Mouse (Mus musculus): ENCODE data around the gene Wdr77. TPM values are rescaled to one million over a fixed set of nuclear protein-coding genes. Genes with fewer than 3 reads are reported as not detected.

The Wdr77 gene
- polyA plus RNA-seq, 1 experiment from 2014 or later: 117 TPM

DNA sequence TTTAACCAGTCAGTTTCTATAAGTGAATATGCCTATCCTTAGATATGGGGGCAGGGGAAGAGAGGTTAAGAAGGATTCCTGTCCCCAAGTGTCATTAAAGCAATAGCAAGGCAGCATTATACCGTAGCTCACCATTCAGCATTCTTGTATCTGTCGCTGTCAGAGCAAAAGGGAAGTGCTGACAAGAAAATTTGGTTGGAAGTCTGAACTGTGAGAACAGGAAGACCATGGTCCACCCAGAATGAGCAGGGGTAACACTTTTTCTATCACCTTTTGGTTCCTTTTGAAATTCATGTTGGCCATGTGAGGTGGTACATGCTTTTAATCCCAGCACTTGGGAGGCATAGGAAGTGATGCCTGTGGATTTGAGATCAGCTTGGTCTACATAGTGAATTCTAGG lies 28.1 kb upstream of the Wdr77 start:
- DNase-seq (ENCODE audit: low spot score) (no peak), ATAC-seq (replicated peaks; ENCODE audit: insufficient number of reproducible peaks, low FRiP score, low TSS enrichment, low read depth) (no peak)
- Histone ChIP-seq H3K4me2 (ENCODE audit: low read depth, low read length) (no peak overlapping the region), H3K4me3 (ENCODE audit: low read depth, low read length) (no peak overlapping the region), H3K27me3 (ENCODE audit: control insufficient read depth, insufficient read depth, low read length) (no peaks in the 10 kb centered on the region), H3K27ac (replicated peaks; ENCODE audit: low read depth, low read length) (no peak overlapping the region), H3K36me3 (replicated peaks; ENCODE audit: control insufficient read depth, insufficient read depth, low read depth, low read length) (no peaks in the 10 kb centered on the region), H3K4me1 (ENCODE audit: control insufficient read depth, insufficient read depth, low read length) (no peaks in the 10 kb centered on the region), H3K9me3 (replicated peaks; ENCODE audit: control insufficient read depth, low read length) (no peaks in the 10 kb centered on the region), H3K9ac (replicated peaks; ENCODE audit: low read length) (no peak overlapping the region)
- WGBS: 92% methylated on average over 2 of the region's 2 CpGs

DNA sequence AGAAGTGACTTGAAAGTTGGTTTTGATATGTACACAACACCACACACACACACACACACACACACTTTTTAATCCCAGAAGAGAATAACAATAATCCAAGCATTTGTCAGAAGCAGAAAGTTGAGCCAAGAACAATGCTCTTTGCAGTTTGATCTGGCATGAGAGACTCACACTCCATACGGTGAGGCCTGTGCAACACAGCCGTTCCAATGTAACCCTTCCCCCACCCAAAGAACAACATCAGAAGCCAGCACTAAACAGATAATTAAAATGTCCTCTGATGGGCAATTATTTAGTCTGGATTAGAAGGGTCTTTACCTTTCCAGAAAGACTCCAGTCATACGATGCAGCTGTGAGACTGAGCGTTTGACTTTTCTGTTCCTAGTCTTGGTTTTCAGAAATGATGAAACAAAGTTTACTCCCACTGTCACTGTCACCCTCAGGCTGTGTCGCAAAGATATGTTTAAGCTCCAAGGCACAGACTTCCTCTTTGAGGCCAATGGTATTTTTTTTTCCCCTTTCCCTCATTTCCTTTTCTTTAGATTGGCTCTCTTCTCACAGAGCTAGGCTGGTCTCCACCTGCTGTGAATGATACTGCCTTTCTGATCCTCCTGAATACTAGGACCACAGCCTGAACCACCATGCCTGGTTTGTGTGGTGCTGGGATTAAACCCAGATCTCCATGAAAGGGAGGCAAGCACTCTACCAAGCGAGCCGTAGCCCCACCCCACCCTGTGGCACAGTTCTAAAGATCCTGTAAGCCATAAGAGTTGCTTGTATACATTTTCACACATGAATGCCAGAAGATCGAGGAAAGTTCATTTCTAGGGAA lies 26.7 kb upstream of the Wdr77 start, which contains the start of gene I830077J02Rik:
Gene I830077J02Rik, minus strand, starts transcription at position 425 of the 832 bp plus-strand sequence.
- DNase-seq (ENCODE audit: low spot score) (no peak), ATAC-seq (replicated peaks; ENCODE audit: insufficient number of reproducible peaks, low FRiP score, low TSS enrichment, low read depth) (no peak; the same call in 1 of the 2 replicates)
- H3K4me1 ChIP-seq (ENCODE audit: control insufficient read depth, insufficient read depth, low read length): no peaks in the 10 kb centered on the region
- H3K9me3 ChIP-seq (replicated peaks; ENCODE audit: control insufficient read depth, low read length): no peaks in the 10 kb centered on the region
- no peak within 1 kb of the TSS for H3K9ac ChIP-seq (replicated peaks; ENCODE audit: low read length)
- H3K4me2 ChIP-seq (ENCODE audit: low read depth, low read length): no peak within 1 kb of the TSS
- H3K36me3 ChIP-seq (replicated peaks; ENCODE audit: control insufficient read depth, insufficient read depth, low read depth, low read length): no peaks in the 10 kb centered on the region
- no peak within 1 kb of the TSS for H3K4me3 ChIP-seq (ENCODE audit: low read depth, low read length)
- WGBS: 88% methylated on average over 8 of the region's 8 CpGs
- H3K27ac ChIP-seq (replicated peaks; ENCODE audit: low read depth, low read length): no peak within 1 kb of the TSS
- no peaks in the 10 kb centered on the region for H3K27me3 ChIP-seq (ENCODE audit: control insufficient read depth, insufficient read depth, low read length)

DNA sequence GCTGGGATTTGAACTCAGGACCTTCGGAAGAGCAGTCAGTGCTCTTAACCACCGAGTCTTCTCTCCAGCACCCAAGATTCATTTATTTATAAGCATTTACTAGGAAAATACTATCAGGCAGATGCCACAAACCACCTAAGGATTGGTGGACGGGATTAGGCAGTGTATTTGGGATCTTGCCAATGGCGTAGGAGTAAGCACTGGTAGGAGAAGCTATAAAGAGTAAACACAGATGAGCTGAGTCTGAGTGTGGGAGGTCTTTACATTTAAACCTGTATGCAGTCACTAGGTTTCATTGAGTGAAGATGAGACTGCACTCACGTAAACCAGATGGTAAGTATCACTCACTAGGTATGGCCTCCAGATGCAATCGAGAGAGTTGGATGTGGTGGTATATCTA lies 25.2 kb upstream of the Wdr77 start:
- DNase-seq (ENCODE audit: low spot score): no peak
- no peaks in the 10 kb centered on the region for H3K9me3 ChIP-seq (replicated peaks; ENCODE audit: control insufficient read depth, low read length)
- no peaks in the 10 kb centered on the region for H3K36me3 ChIP-seq (replicated peaks; ENCODE audit: control insufficient read depth, insufficient read depth, low read depth, low read length)
- WGBS: 92% methylated on average over 6 of the region's 6 CpGs
- no peak overlapping the region for H3K4me2 ChIP-seq (ENCODE audit: low read depth, low read length)
- H3K27me3 ChIP-seq (ENCODE audit: control insufficient read depth, insufficient read depth, low read length): no peaks in the 10 kb centered on the region
- no peak overlapping the region for H3K4me3 ChIP-seq (ENCODE audit: low read depth, low read length)
- H3K4me1 ChIP-seq (ENCODE audit: control insufficient read depth, insufficient read depth, low read length): no peaks in the 10 kb centered on the region
- H3K27ac ChIP-seq (replicated peaks; ENCODE audit: low read depth, low read length): no peak overlapping the region
- no peak for ATAC-seq (replicated peaks; ENCODE audit: insufficient number of reproducible peaks, low FRiP score, low TSS enrichment, low read depth)
- no peak overlapping the region for H3K9ac ChIP-seq (replicated peaks; ENCODE audit: low read length)

DNA sequence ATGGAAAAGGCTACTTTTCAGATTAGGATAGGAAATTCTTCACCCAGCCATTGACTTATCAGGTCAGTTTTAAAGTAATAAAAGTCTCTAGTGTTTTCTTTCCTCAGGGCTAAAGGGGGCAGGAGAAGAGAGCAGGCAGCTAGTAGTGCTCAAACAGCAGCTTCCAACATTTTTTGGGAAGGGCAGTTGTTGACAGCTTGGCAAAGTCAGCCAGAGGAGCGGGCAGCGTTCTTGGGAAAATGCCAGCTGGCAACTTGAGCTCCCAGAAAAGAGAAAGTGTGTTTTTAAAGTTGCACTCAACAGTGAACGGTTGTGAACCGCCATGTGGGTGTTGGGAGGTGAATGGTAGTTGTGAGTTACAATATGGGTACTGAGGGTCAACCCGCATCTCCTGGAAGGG lies 24.1 kb upstream of the Wdr77 start:
- Histone ChIP-seq H3K9ac (replicated peaks; ENCODE audit: low read length) (no peak overlapping the region), H3K4me3 (ENCODE audit: low read depth, low read length) (no peak overlapping the region), H3K4me1 (ENCODE audit: control insufficient read depth, insufficient read depth, low read length) (no peaks in the 10 kb centered on the region), H3K9me3 (replicated peaks; ENCODE audit: control insufficient read depth, low read length) (no peaks in the 10 kb centered on the region), H3K27ac (replicated peaks; ENCODE audit: low read depth, low read length) (no peak overlapping the region), H3K4me2 (ENCODE audit: low read depth, low read length) (no peak overlapping the region), H3K36me3 (replicated peaks; ENCODE audit: control insufficient read depth, insufficient read depth, low read depth, low read length) (no peaks in the 10 kb centered on the region), H3K27me3 (ENCODE audit: control insufficient read depth, insufficient read depth, low read length) (no peaks in the 10 kb centered on the region)
- ATAC-seq (replicated peaks; ENCODE audit: insufficient number of reproducible peaks, low FRiP score, low TSS enrichment, low read depth) (no peak), DNase-seq (ENCODE audit: low spot score) (no peak)
- 94% methylated on average over 5 of the region's 5 CpGs for WGBS

DNA sequence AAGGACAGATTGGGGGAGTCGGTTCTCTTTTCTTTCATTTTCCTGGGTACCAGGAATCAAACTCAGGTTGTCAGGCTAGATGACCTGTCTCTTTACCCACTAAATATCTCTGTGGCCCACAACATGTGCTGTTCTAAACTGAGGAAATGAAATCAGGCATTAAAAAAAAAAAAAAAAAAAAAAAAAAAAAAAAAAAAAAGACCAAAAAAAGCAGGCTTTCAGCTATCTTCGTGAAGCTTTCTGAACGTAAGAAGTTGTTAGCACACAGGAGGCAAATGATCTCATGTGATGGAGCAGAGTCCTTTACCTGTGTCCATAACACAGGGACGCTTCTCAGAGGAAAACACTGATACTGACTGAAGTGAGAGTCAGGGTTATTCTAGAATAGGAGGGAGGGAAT lies 23.1 kb upstream of the Wdr77 start:
- no peak overlapping the region for H3K4me3 ChIP-seq (ENCODE audit: low read depth, low read length)
- DNase-seq (ENCODE audit: low spot score) (no peak), ATAC-seq (replicated peaks; ENCODE audit: insufficient number of reproducible peaks, low FRiP score, low TSS enrichment, low read depth) (no peak)
- no peak overlapping the region for H3K27ac ChIP-seq (replicated peaks; ENCODE audit: low read depth, low read length)
- no peaks in the 10 kb centered on the region; the same call in 1 of the 2 replicates for H3K36me3 ChIP-seq (replicated peaks; ENCODE audit: control insufficient read depth, insufficient read depth, low read depth, low read length)
- no peaks in the 10 kb centered on the region for H3K4me1 ChIP-seq (ENCODE audit: control insufficient read depth, insufficient read depth, low read length)
- H3K9ac ChIP-seq (replicated peaks; ENCODE audit: low read length): no peak overlapping the region
- 93% methylated on average over 4 of the region's 4 CpGs for WGBS
- no peaks in the 10 kb centered on the region for H3K27me3 ChIP-seq (ENCODE audit: control insufficient read depth, insufficient read depth, low read length)
- H3K4me2 ChIP-seq (ENCODE audit: low read depth, low read length): no peak overlapping the region
- H3K9me3 ChIP-seq (replicated peaks; ENCODE audit: control insufficient read depth, low read length): no peaks in the 10 kb centered on the region

DNA sequence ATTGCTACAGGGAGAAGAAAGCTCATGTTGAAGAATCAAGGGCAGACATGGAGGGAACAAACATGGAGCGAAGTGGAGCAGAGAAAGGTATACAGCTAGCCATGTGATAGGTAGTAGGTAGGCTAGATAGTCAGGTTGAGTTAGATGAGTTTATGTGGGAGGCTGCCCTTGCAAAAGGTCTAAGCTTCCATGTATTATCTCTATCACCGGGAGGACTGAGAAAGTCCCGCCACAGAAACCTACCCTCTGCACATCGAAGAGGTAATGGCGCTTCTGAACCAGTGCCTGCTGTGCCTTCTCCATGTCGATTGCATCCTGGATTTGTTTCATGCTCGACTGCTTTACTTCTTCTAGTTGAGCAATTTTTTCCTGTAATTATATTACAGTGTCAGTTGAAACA lies 7.8 kb upstream of the Wdr77 start:
- Histone ChIP-seq H3K27me3 (ENCODE audit: control insufficient read depth, insufficient read depth, low read length) (no peaks in the 10 kb centered on the region), H3K9me3 (replicated peaks; ENCODE audit: control insufficient read depth, low read length) (no peaks in the 10 kb centered on the region), H3K4me3 (ENCODE audit: low read depth, low read length) (no peak overlapping the region), H3K27ac (replicated peaks; ENCODE audit: low read depth, low read length) (no peak overlapping the region), H3K4me1 (ENCODE audit: control insufficient read depth, insufficient read depth, low read length) (no peaks in the 10 kb centered on the region), H3K9ac (replicated peaks; ENCODE audit: low read length) (no peak overlapping the region), H3K36me3 (replicated peaks; ENCODE audit: control insufficient read depth, insufficient read depth, low read depth, low read length) (peaks cover 6% of the 10 kb centered on the region; the same call in 1 of the 2 replicates), H3K4me2 (ENCODE audit: low read depth, low read length) (no peak overlapping the region)
- no peak for ATAC-seq (replicated peaks; ENCODE audit: insufficient number of reproducible peaks, low FRiP score, low TSS enrichment, low read depth)
- no peak for DNase-seq (ENCODE audit: low spot score)
- 96% methylated on average over 7 of the region's 7 CpGs for WGBS

DNA sequence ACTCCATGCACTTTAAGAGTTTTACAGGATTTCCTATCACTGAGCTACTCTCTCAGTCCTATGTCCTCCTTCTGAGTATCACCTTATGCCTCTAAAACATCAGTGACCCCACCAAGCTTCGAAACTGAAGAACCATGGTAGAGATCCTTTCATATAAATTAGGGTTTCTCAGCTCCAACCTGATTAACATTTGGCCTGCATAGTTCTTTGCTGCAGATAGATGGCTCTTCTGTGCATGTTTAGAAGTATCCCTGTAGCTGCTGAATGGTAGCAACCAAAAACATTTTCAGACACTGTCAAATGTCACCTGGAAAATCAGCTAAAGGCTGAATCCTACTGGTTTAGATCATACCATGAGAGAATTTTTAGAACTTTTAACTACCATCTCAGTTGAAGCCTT lies 1.9 kb upstream of the Wdr77 start:
- Histone ChIP-seq H3K36me3 (replicated peaks; ENCODE audit: control insufficient read depth, insufficient read depth, low read depth, low read length) (peaks cover 6% of the 10 kb centered on the region; the same call in 1 of the 2 replicates), H3K27ac (replicated peaks; ENCODE audit: low read depth, low read length) (no peak overlapping the region), H3K9ac (replicated peaks; ENCODE audit: low read length) (no peak overlapping the region), H3K9me3 (replicated peaks; ENCODE audit: control insufficient read depth, low read length) (no peaks in the 10 kb centered on the region), H3K27me3 (ENCODE audit: control insufficient read depth, insufficient read depth, low read length) (no peaks in the 10 kb centered on the region), H3K4me3 (ENCODE audit: low read depth, low read length) (no peak overlapping the region), H3K4me2 (ENCODE audit: low read depth, low read length) (no peak overlapping the region), H3K4me1 (ENCODE audit: control insufficient read depth, insufficient read depth, low read length) (no peaks in the 10 kb centered on the region)
- WGBS: 98% methylated on average over 1 of the region's 1 CpGs
- no peak for DNase-seq (ENCODE audit: low spot score)
- ATAC-seq (replicated peaks; ENCODE audit: insufficient number of reproducible peaks, low FRiP score, low TSS enrichment, low read depth): no peak

DNA sequence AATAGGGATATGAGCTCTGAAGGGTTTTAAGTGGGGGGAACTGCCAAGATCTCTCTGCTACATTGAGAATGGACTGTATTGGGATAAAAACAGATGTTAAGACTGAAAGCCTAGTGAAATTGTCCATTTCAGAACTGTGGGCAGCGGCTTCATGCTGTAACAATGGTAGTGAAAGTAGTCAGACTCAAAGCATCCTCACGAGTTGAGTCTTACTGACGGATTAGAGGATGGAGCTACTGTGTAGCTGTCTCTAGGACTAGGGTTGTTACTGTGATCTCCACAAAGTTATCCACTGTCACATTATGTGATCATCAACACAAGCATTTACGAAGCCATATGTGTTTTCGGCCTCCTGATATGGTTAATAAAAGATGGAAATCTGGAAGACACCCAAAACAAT lies 965 bp upstream of the Wdr77 start:
- Histone ChIP-seq H3K4me3 (ENCODE audit: low read depth, low read length) (peak overlapping the region; percentile 82), H3K9ac (replicated peaks; ENCODE audit: low read length) (peak overlapping the region; percentile 81), H3K36me3 (replicated peaks; ENCODE audit: control insufficient read depth, insufficient read depth, low read depth, low read length) (peaks cover 2% of the 10 kb centered on the region; the same call in 1 of the 2 replicates), H3K4me2 (ENCODE audit: low read depth, low read length) (peak overlapping the region; percentile 56), H3K9me3 (replicated peaks; ENCODE audit: control insufficient read depth, low read length) (no peaks in the 10 kb centered on the region), H3K4me1 (ENCODE audit: control insufficient read depth, insufficient read depth, low read length) (no peaks in the 10 kb centered on the region), H3K27ac (replicated peaks; ENCODE audit: low read depth, low read length) (no peak overlapping the region), H3K27me3 (ENCODE audit: control insufficient read depth, insufficient read depth, low read length) (no peaks in the 10 kb centered on the region)
- 45% methylated on average over 5 of the region's 5 CpGs for WGBS
- peak; percentile 3 for DNase-seq (ENCODE audit: low spot score)
- ATAC-seq (replicated peaks; ENCODE audit: insufficient number of reproducible peaks, low FRiP score, low TSS enrichment, low read depth): no peak

All from embryonic facial prominence, embryonic 11.5 days (tissue).